Mouse (Mus musculus): ENCODE results near the gene Gng12.

DNA sequence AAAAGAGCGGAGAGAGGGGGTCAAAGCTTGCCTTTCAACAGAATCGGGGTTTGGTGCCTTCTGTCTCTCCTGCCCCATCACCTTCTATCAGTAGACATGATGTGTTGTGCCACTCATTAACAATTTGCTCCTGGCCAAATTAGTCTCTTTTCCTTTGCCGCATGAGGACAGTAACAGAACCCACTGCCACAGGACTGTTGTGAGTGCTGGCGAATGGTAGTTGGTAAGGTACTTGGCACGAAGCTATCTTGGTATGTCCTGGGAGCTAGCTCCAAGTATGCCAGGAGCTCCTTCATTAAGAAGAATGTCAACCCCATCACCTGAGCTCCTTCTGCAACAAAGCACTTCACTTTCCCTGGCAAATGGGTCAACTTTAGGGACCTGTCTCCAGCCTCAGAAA, 134.6 kb downstream of the Gng12 start:
- TF ChIP-seq CTCF (IDR thresholded peaks at IDR 0.05; ENCODE audit: low read depth, low read length) (no peak), EP300 (IDR thresholded peaks at IDR 0.05; ENCODE audit: insufficient read depth, low read depth, low read length) (no peak), POLR2A (IDR thresholded peaks at IDR 0.05; ENCODE audit: insufficient read depth, low read length) (no peak)
